Mouse (Mus musculus) heart, embryonic 15.5 days (tissue): ENCODE results near the gene Oaf. TPM values are rescaled to one million over a fixed set of nuclear protein-coding genes. Genes with fewer than 3 reads are reported as not detected.

Source experiments
- ATAC-seq: fragments of 200-750 bp; cut with Nextera tagmentation; replicated peaks from 2 replicates; pipeline ENCODE4 v1.8.0; 2017; ENCODE audit warnings: low read depth, moderate TSS enrichment; ENCODE audit not compliant: insufficient number of reproducible peaks, insufficient read depth, low FRiP score
- H3K27ac ChIP-seq: fragments of 300-500 bp; sonication (generic); 2 replicates; pipeline ENCODE4 v1.5.1; 2015; ENCODE audit warnings: mild to moderate bottlenecking, inconsistent platforms
- H3K27me3 ChIP-seq: fragments of 300-500 bp; sonication (generic); 2 replicates; pipeline ENCODE4 v1.6.1; 2015; ENCODE audit warnings: inconsistent platforms
- H3K36me3 ChIP-seq: fragments of 300-500 bp; sonication (generic); 2 replicates; pipeline ENCODE4 v1.6.1; 2015; ENCODE audit warnings: mild to moderate bottlenecking, inconsistent platforms
- H3K4me1 ChIP-seq: fragments of 300-500 bp; sonication (generic); replicated peaks from 2 replicates; pipeline ENCODE4 v1.6.1; 2015; ENCODE audit warnings: inconsistent platforms
- H3K4me2 ChIP-seq: fragments of 300-500 bp; sonication (generic); 2 replicates; pipeline ENCODE4 v1.6.1; 2015; ENCODE audit warnings: inconsistent platforms, mild to moderate bottlenecking, moderate library complexity
- H3K4me3 ChIP-seq: fragments of 300-500 bp; sonication (generic); 2 replicates; pipeline ENCODE4 v1.5.1; 2015; ENCODE audit warnings: mild to moderate bottlenecking, inconsistent platforms
- H3K9ac ChIP-seq: fragments of 300-500 bp; sonication (generic); 2 replicates; pipeline ENCODE4 v1.6.1; 2015; ENCODE audit warnings: mild to moderate bottlenecking, inconsistent platforms
- H3K9me3 ChIP-seq: fragments of 300-500 bp; sonication (generic); replicated peaks from 2 replicates; pipeline ENCODE4 v1.6.1; 2016; ENCODE audit warnings: inconsistent platforms
- WGBS: fragments of 180-500 bp; shearing (Covaris S2); methylation state at CpG from one replicate; pipeline ENCODE4 v1.1.7; 2015; ENCODE audit warnings: mixed read lengths; 5-methylcytosine and 5-hydroxymethylcytosine counted together
- polyA plus RNA-seq: library from polyadenylated mRNA; unstranded; fragments of >200 nt; fragmentation: Nextera tagmentation; extraction: Ambion mirVana; gene quantifications from 2 replicates; pipeline ENCODE4 v1.2.1, GENCODE M21; 2015

Oaf gene
- polyA plus RNA-seq: 22.8 and 31.2 TPM in 2 replicates

- H3K9me3 ChIP-seq: no peaks in the 10 kb centered on the region
- H3K36me3 ChIP-seq: no peaks in the 10 kb centered on the region
- peak; percentile 90 for ATAC-seq
- WGBS: under 1% methylated on average over 44 of the region's 44 CpGs
- peak within 1 kb of the TSS; percentile 76 for H3K27ac ChIP-seq
- H3K9ac ChIP-seq: peak within 1 kb of the TSS; percentile 74
- peak within 1 kb of the TSS; percentile 84 for H3K4me2 ChIP-seq
- H3K27me3 ChIP-seq: peaks cover 4% of the 10 kb centered on the region; the same call in 1 of the 2 replicates
- H3K4me1 ChIP-seq: peaks cover 44% of the 10 kb centered on the region
- peak within 1 kb of the TSS; percentile 83 for H3K4me3 ChIP-seq
These were observed at the start of gene Oaf for GRCm38 (mm10) chr9:43239712-43240593. TSS of gene Oaf (minus strand) at chr9:43239911.

GRCm38 (mm10) chr9:43286870-43287269 is 47.2 kb upstream of the Oaf start:
- Histone ChIP-seq H3K9me3 (no peaks in the 10 kb centered on the region), H3K4me3 (no peak overlapping the region), H3K4me2 (peak overlapping the region; percentile 37; the same call in 1 of the 2 replicates), H3K9ac (no peak overlapping the region), H3K4me1 (0 out of 2 replicates have a peak, but pooled peaks cover 3% of the 10 kb centered on the region), H3K36me3 (no peaks in the 10 kb centered on the region), H3K27ac (no peak overlapping the region), H3K27me3 (peaks cover 16% of the 10 kb centered on the region; the same call in 1 of the 2 replicates)
- no peak for ATAC-seq
- 3% methylated on average over 20 of the region's 20 CpGs for WGBS

- no peak overlapping the region for H3K4me3 ChIP-seq
- WGBS: 80% methylated on average over 4 of the region's 4 CpGs
- H3K4me2 ChIP-seq: no peak overlapping the region
- H3K4me1 ChIP-seq: 0 out of 2 replicates have a peak, but pooled peaks cover 3% of the 10 kb centered on the region
- no peak overlapping the region for H3K27ac ChIP-seq
- H3K36me3 ChIP-seq: no peaks in the 10 kb centered on the region
- no peak overlapping the region for H3K9ac ChIP-seq
- no peaks in the 10 kb centered on the region for H3K9me3 ChIP-seq
- H3K27me3 ChIP-seq: peaks cover 16% of the 10 kb centered on the region; the same call in 1 of the 2 replicates
- no peak for ATAC-seq
These were observed 45.6 kb upstream of the Oaf start for GRCm38 (mm10) chr9:43285281-43285680.

- Histone ChIP-seq H3K27me3 (peaks cover 16% of the 10 kb centered on the region; the same call in 1 of the 2 replicates), H3K9ac (no peak overlapping the region), H3K36me3 (no peaks in the 10 kb centered on the region), H3K4me3 (no peak overlapping the region), H3K9me3 (no peaks in the 10 kb centered on the region), H3K4me2 (no peak overlapping the region), H3K4me1 (0 out of 2 replicates have a peak, but pooled peaks cover 3% of the 10 kb centered on the region), H3K27ac (no peak overlapping the region)
- 9% methylated on average over 6 of the region's 6 CpGs for WGBS
- peak; percentile 76 for ATAC-seq
These were observed 44.6 kb upstream of the Oaf start for GRCm38 (mm10) chr9:43284284-43284683.

- H3K4me1 ChIP-seq: peaks cover 11% of the 10 kb centered on the region
- no peaks in the 10 kb centered on the region for H3K36me3 ChIP-seq
- H3K27me3 ChIP-seq: peaks cover 41% of the 10 kb centered on the region
- H3K4me3 ChIP-seq: no peak overlapping the region
- H3K27ac ChIP-seq: no peak overlapping the region
- H3K9me3 ChIP-seq: no peaks in the 10 kb centered on the region
- no peak overlapping the region for H3K4me2 ChIP-seq
- no peak for ATAC-seq
- 65% methylated on average over 9 of the region's 9 CpGs for WGBS
- H3K9ac ChIP-seq: no peak overlapping the region
These were observed 34.0 kb upstream of the Oaf start for GRCm38 (mm10) chr9:43273735-43274134.

- WGBS: 69% methylated on average over 14 of the region's 14 CpGs
- Histone ChIP-seq H3K4me1 (peaks cover 11% of the 10 kb centered on the region), H3K27ac (no peak overlapping the region), H3K36me3 (no peaks in the 10 kb centered on the region), H3K9ac (no peak overlapping the region), H3K4me3 (no peak overlapping the region), H3K9me3 (no peaks in the 10 kb centered on the region), H3K4me2 (no peak overlapping the region), H3K27me3 (peaks cover 41% of the 10 kb centered on the region)
- no peak for ATAC-seq
These were observed 32.2 kb upstream of the Oaf start for GRCm38 (mm10) chr9:43271761-43272518.

GRCm38 (mm10) chr9:43270723-43271252 is 31.1 kb upstream of the Oaf start:
- H3K27ac ChIP-seq: no peak overlapping the region
- H3K4me1 ChIP-seq: peaks cover 11% of the 10 kb centered on the region
- no peak for ATAC-seq
- no peaks in the 10 kb centered on the region for H3K9me3 ChIP-seq
- H3K27me3 ChIP-seq: peaks cover 38% of the 10 kb centered on the region
- H3K4me2 ChIP-seq: peak overlapping the region; percentile 68
- 4% methylated on average over 17 of the region's 17 CpGs for WGBS
- H3K9ac ChIP-seq: 0 out of 2 replicates have a peak overlapping the region, but pooled peaks have one; percentile 12
- H3K4me3 ChIP-seq: peak overlapping the region; percentile 37
- no peaks in the 10 kb centered on the region for H3K36me3 ChIP-seq

- Histone ChIP-seq H3K4me1 (peaks cover 11% of the 10 kb centered on the region), H3K36me3 (no peaks in the 10 kb centered on the region), H3K4me2 (no peak overlapping the region), H3K27me3 (peaks cover 38% of the 10 kb centered on the region), H3K27ac (no peak overlapping the region), H3K9ac (no peak overlapping the region), H3K4me3 (no peak overlapping the region), H3K9me3 (no peaks in the 10 kb centered on the region)
- no peak for ATAC-seq
- WGBS: 32% methylated on average over 8 of the region's 8 CpGs
These were observed 29.5 kb upstream of the Oaf start for GRCm38 (mm10) chr9:43269166-43269565.

GRCm38 (mm10) chr9:43267357-43267756 is 27.6 kb upstream of the Oaf start:
- no peak for ATAC-seq
- WGBS: 72% methylated on average over 8 of the region's 8 CpGs
- no peak overlapping the region for H3K4me2 ChIP-seq

GRCm38 (mm10) chr9:43265194-43265593 is 25.5 kb upstream of the Oaf start:
- Histone ChIP-seq H3K27me3 (peaks cover 11% of the 10 kb centered on the region), H3K4me2 (no peak overlapping the region), H3K36me3 (no peaks in the 10 kb centered on the region), H3K27ac (no peak overlapping the region), H3K9me3 (no peaks in the 10 kb centered on the region), H3K9ac (no peak overlapping the region), H3K4me3 (no peak overlapping the region), H3K4me1 (peaks cover 22% of the 10 kb centered on the region)
- ATAC-seq: no peak
- 57% methylated on average over 9 of the region's 9 CpGs for WGBS

More at GRCm38 (mm10) chr9:43267357-43267756, 27.6 kb upstream of the Oaf start:
- H3K36me3 ChIP-seq: no peaks in the 10 kb centered on the region
- H3K9ac ChIP-seq: no peak overlapping the region
- no peak overlapping the region for H3K4me3 ChIP-seq
- no peaks in the 10 kb centered on the region for H3K9me3 ChIP-seq
- no peak overlapping the region for H3K27ac ChIP-seq
- peaks cover 32% of the 10 kb centered on the region for H3K27me3 ChIP-seq
- H3K4me1 ChIP-seq: peaks cover 27% of the 10 kb centered on the region

GRCm38 (mm10) chr9:43263946-43264451 is 24.3 kb upstream of the Oaf start:
- Histone ChIP-seq H3K4me3 (no peak overlapping the region), H3K9ac (no peak overlapping the region), H3K27ac (0 out of 2 replicates have a peak overlapping the region, but pooled peaks have one; percentile 5), H3K27me3 (no peaks in the 10 kb centered on the region), H3K4me1 (peaks cover 21% of the 10 kb centered on the region), H3K4me2 (no peak overlapping the region), H3K36me3 (no peaks in the 10 kb centered on the region), H3K9me3 (no peaks in the 10 kb centered on the region)
- WGBS: 32% methylated on average over 11 of the region's 11 CpGs
- ATAC-seq: no peak
